Mouse (Mus musculus) cortical plate, adult 2 months (tissue): ENCODE results near the gene Stk24.

Experiments used
- CTCF ChIP-seq: fragments of 200-500 bp; IDR thresholded peaks from 2 replicates; pipeline ENCODE4 v1.5.1; 2011; ENCODE audit warnings: mild to moderate bottlenecking, control low read depth, low read length; ENCODE audit not compliant: insufficient read depth; ENCODE audit errors: extremely low read depth
- POLR2A ChIP-seq: fragments of 200-500 bp; IDR thresholded peaks from 2 replicates; pipeline ENCODE4 v1.6.1; 2011; ENCODE audit warnings: mild to moderate bottlenecking, low read length, control low read depth; ENCODE audit not compliant: insufficient read depth; ENCODE audit errors: extremely low read depth

DNA sequence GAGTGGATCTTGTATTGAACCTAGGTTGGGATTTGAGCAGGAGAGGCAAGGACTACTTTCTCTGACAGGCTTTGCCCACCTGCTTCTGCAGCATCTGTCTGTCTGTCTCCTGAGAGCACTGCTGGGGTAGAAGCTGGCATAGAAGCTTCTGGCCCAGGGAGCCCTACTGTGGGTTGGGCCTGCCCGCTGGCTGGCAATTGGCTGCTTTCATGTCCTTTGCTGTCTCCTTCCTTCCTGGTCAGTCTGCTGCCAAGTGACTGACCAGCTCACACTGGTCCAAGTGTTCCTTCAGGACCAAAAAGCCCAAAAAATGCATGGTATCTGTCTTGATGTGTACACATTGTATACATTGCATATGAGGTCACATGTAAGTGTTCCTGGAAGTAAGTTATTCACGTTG is 115.9 kb downstream of the Stk24 start:
- TF ChIP-seq CTCF = no peak
- no peak for TF ChIP-seq POLR2A
